Mouse (Mus musculus) bone marrow, adult 2 months (tissue): Measurements from ENCODE around the gene Cfp. TPM values are rescaled to one million over a fixed set of nuclear protein-coding genes. Genes with fewer than 3 reads are reported as not detected.
A peak's percentile ranks its signal among the peaks of the same experiment; 100 is the strongest.

Experiments
- H3K27ac ChIP-seq: fragments of 200-500 bp; 2 replicates; pipeline ENCODE4 v1.5.1; 2012; ENCODE audit warnings: low read depth, mild to moderate bottlenecking, control low read depth, inconsistent platforms, low read length; ENCODE audit not compliant: control insufficient read depth, poor library complexity, insufficient read depth
- H3K4me1 ChIP-seq: fragments of 200-500 bp; 2 replicates; pipeline ENCODE4 v1.6.1; 2011; ENCODE audit warnings: low read length; ENCODE audit not compliant: control insufficient read depth, insufficient read depth
- H3K4me3 ChIP-seq: fragments of 200-500 bp; replicated peaks from 2 replicates; pipeline ENCODE3; 2011; ENCODE audit warnings: mild to moderate bottlenecking, low read depth, low read length, control low read depth; ENCODE audit not compliant: control insufficient read depth
- CTCF ChIP-seq: fragments of 200-500 bp; IDR thresholded peaks from 2 replicates; pipeline ENCODE4 v1.5.1; 2011; ENCODE audit warnings: low read length, control low read depth; ENCODE audit not compliant: control insufficient read depth, insufficient read depth
- POLR2A ChIP-seq: fragments of 200-500 bp; IDR thresholded peaks from 2 replicates; pipeline ENCODE4 v1.6.1; 2011; ENCODE audit warnings: low read depth, mild to moderate bottlenecking, control low read depth, low read length, borderline replicate concordance; ENCODE audit not compliant: control insufficient read depth
- WGBS: fragments of 180-500 bp; shearing (Covaris S2); methylation state at CpG from one replicate; pipeline ENCODE4 v1.1.7; 2018; 5-methylcytosine and 5-hydroxymethylcytosine counted together
- polyA plus RNA-seq: library from polyadenylated mRNA; stranded (reverse); fragments of >200 nt; gene quantifications from 2 replicates; pipeline ENCODE4 v1.2.4, GENCODE M21; 2011; ENCODE audit warnings: low replicate concordance; ENCODE audit not compliant: missing spikeins, insufficient read depth, insufficient read length

The Cfp gene
- polyA plus RNA-seq, 1 experiment = 170 TPM

- no peak for TF ChIP-seq POLR2A
- TF ChIP-seq CTCF = no peak
- no peak overlapping the region for H3K27ac ChIP-seq
- no peaks in the 10 kb centered on the region for H3K4me1 ChIP-seq
- 79% methylated on average over 1 of the region's 1 CpGs for WGBS
- H3K4me3 ChIP-seq = no peak overlapping the region
Measured at GRCm38 (mm10) chrX:20923506-20923905, 7.8 kb downstream of the Cfp start.

- H3K4me3 ChIP-seq = no peak overlapping the region
- WGBS = 45% methylated on average over 5 of the region's 5 CpGs
- H3K4me1 ChIP-seq = no peaks in the 10 kb centered on the region
Measured at GRCm38 (mm10) chrX:20921366-20921765, 10.0 kb downstream of the Cfp start.

GRCm38 (mm10) chrX:20920844-20921364, 10.5 kb downstream of the Cfp start, which contains the start of gene Syn1:
Gene Syn1, minus strand, starts transcription at chrX:20921004.
- TF ChIP-seq POLR2A = no peak
- TF ChIP-seq CTCF = no peak
- WGBS = 10% methylated on average over 38 of the region's 44 CpGs
- Histone ChIP-seq H3K27ac (no peak within 1 kb of the TSS; the same call in 1 of the 2 replicates), H3K4me1 (no peaks in the 10 kb centered on the region), H3K4me3 (peak within 1 kb of the TSS; percentile 55)

More at GRCm38 (mm10) chrX:20921366-20921765, 10.0 kb downstream of the Cfp start:
- TF ChIP-seq POLR2A (no peak), CTCF (no peak)
- no peak overlapping the region for H3K27ac ChIP-seq

GRCm38 (mm10) chrX:20920249-20920843, 11.0 kb downstream of the Cfp start:
- 6% methylated on average over 49 of the region's 49 CpGs for WGBS
- no peaks in the 10 kb centered on the region for H3K4me1 ChIP-seq
- TF ChIP-seq CTCF (no peak), POLR2A (no peak)

DNA sequence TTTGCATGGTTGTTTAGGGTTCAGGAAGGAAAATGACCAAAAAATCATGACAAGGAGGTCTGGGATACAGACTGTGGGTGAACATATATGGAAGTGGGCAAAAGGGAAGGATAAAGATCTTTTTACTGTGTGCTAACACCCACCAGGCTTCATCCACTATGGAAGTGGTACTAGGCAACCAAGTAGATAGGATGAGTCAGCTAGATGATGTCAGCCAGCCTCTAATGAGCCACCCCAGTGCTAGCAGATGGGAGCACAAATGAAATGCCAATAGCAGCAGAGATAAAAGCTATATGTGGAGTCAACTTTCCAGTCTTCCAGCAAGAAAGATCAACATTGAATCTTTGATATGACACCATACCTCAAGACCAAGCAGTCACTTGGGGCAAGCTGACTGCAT, 16.3 kb downstream of the Cfp start:
- TF ChIP-seq CTCF = no peak
- no peak for TF ChIP-seq POLR2A
- Histone ChIP-seq H3K4me1 (no peaks in the 10 kb centered on the region), H3K4me3 (no peak overlapping the region), H3K27ac (no peak overlapping the region)

More at GRCm38 (mm10) chrX:20920249-20920843, 11.0 kb downstream of the Cfp start:
- Histone ChIP-seq H3K27ac (no peak overlapping the region; the same call in 1 of the 2 replicates), H3K4me3 (peak overlapping the region; percentile 55)

GRCm38 (mm10) chrX:20913726-20914125, 17.6 kb downstream of the Cfp start:
- no peak overlapping the region for H3K27ac ChIP-seq
- no peak overlapping the region for H3K4me3 ChIP-seq
- no peaks in the 10 kb centered on the region for H3K4me1 ChIP-seq
- WGBS = 57% methylated on average over 6 of the region's 6 CpGs
- TF ChIP-seq CTCF (no peak), POLR2A (no peak)

DNA sequence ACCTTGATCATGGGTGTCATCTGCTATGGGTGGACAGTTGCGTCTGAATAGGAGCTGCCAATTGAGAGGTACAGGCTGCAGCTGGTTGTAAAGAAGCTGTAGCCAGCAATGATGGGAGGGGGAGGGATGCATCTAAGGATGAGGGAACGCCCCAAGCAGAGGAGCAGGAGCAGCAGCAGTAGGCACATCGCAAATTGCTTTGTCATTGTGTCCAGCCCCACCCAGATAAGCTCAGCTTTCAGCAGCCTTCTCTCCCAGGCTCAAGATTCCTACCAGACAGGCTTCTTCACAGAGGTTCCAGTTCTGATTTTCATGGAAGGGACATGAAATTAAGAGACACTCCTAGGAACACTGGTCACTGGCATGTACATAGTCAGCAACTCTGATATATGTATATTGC, 21.3 kb downstream of the Cfp start:
- Histone ChIP-seq H3K4me1 (no peaks in the 10 kb centered on the region), H3K4me3 (no peak overlapping the region), H3K27ac (no peak overlapping the region)
- WGBS = 40% methylated on average over 3 of the region's 3 CpGs
- no peak for TF ChIP-seq POLR2A
- no peak for TF ChIP-seq CTCF

Other genes with a start within 250 kb of the Cfp start
- gene Cdk16, start 243.6 kb downstream of the Cfp start, polyA plus RNA-seq = 61.5 and 71.7 TPM in 2 replicates
- 8.1 and 13.8 TPM in 2 replicates for gene Usp11, start 227.6 kb downstream of the Cfp start, polyA plus RNA-seq
- 37.0 and 71.7 TPM in 2 replicates for gene Araf, start 133.7 kb downstream of the Cfp start, polyA plus RNA-seq
- gene Timp1, start 61.4 kb downstream of the Cfp start, polyA plus RNA-seq = 3.7 and 29.4 TPM in 2 replicates
- gene Syn1, start 10.6 kb downstream of the Cfp start, polyA plus RNA-seq = 0.47 and 0.50 TPM in 2 replicates
- 2.1 and 5.0 TPM in 2 replicates for gene Elk1, start 19.1 kb upstream of the Cfp start, polyA plus RNA-seq
- gene Uxt, start 30.5 kb upstream of the Cfp start, polyA plus RNA-seq = 32.4 and 51.5 TPM in 2 replicates
- gene Zfp182, start 130.8 kb upstream of the Cfp start, polyA plus RNA-seq = 6.7 and 10.7 TPM in 2 replicates
- gene Spaca5, start 136.9 kb upstream of the Cfp start, polyA plus RNA-seq = not detected in 2 replicates
- gene Zfp300, start 158.0 kb upstream of the Cfp start, polyA plus RNA-seq = 0.55 TPM in 1 of 2 replicates, not detected in the other
- gene Ssxa1, start 184.3 kb upstream of the Cfp start, polyA plus RNA-seq = not detected in 2 replicates
- gene Gm21876, start 244.1 kb upstream of the Cfp start, polyA plus RNA-seq = not detected in 2 replicates